Mouse (Mus musculus) 3T3-L1 (cell line): ENCODE data around the gene Timm50.

ENCODE experiments used
- DNase-seq: peaks from one replicate; pipeline ENCODE4 v3.0.0-alpha.2; 2015; ENCODE audit warnings: low read depth, low spot score

Timm50 gene

DNA sequence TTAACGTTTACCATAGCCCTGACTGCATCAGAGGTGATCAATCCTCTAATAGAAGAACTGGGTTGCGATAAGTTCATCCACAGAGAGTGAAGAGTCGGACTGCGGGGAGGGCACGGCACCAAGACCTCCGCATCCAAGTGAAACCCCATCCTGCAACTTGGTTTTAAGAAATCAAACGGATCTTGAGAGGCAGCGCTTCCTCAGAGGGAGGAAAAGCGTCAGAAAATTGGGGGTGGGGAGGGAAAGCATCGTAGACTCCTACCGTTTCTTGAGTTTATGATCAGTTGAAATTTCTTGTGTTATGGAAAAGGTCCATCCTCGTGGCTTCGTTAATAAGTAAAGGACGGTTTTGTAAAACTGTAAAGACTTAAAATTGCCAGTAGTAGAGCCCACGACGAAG, 43.3 kb downstream of the Timm50 start:
- no peak for DNase-seq

DNA sequence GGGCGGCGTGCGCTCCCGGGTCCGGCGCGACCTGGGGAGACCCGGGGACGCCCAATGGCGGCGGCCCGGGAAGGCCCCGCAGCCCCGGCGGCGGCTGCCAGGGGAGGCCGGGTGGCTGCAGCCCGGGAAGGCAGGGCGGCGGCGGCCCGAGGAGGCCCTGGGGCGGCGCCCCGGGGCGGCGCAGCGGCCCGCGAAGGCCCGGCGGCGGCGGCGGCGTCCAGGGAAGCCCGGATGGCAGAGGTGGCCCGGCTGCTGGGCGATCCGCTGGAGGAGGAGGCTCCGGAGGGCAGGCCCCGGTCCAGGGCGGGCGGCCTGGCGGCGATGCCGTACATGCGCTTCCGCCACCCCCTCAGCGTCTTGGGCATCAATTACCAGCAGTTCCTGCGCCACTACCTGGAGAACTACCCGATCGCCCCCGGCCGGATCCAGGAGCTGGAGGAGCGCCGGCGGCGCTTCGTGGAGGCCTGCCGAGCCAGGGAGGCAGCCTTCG, 43.8 kb downstream of the Timm50 start:
- DNase-seq = peak; percentile 9

DNA sequence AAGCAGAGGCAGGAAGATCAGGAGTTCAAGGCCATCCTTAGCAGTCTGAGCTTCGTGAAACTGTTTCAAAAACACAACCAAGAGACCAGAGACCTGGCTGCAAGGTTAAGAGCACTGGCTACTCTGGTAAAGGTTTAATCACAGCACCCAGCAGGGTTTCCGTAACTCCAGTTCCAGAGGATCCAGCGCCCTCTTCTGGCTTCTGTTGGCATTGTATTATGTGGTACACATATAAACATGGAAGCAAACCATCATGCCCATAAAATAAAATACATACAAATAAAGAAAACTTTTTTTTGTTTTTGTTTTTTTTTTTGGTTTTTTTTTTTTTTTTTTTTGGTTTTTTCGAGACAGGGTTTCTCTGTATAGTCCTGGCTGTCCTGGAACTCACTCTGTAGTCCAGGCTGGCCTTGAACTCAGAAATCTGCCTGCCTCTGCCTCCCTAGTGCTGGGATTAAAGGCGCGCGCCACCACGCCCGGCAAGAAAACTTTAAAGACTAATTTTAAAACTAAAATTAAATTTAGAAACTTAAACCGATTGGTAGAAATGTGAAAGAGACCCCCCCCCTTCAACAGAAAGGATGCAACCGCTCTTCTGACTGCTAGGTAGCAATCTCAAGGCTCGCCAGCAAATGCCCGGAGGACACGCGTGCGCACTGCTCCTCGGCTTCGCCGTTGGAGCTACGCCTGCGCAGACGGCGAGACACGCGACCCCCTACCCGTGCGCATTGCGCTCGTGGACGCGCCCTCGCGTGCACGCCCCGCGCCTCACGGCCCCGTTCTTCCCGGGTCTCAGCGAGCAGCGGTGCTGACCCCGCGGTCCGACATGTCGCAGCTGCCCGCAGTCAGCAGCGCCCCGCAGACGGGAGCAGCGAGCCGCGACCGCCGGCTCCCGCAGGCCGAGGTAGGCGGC, 44.5 kb downstream of the Timm50 start, which contains the start of gene Eid2:
TSS of gene Eid2 (plus strand) at position 753 of the 913 bp plus-strand sequence.
- DNase-seq = peak; percentile 56

DNA sequence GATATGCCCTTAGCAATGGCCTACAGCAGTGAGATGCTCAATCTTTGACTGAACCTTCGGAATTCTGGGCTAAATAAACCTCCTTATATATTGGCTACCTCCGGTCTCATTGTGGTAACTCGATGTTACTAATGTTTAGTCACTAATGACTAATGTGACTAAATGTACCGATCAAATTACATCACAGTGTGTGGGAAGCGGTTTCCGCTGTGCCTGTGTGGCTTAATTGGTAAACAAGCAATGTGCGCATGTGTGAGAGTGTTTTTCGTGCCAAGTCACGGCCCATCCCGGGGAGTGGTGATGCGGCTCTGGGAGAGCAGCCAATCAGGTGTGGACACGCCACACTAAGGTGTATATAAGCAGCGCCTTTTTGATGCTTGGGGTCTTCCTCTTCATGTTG, 46.5 kb downstream of the Timm50 start:
- no peak for DNase-seq

DNA sequence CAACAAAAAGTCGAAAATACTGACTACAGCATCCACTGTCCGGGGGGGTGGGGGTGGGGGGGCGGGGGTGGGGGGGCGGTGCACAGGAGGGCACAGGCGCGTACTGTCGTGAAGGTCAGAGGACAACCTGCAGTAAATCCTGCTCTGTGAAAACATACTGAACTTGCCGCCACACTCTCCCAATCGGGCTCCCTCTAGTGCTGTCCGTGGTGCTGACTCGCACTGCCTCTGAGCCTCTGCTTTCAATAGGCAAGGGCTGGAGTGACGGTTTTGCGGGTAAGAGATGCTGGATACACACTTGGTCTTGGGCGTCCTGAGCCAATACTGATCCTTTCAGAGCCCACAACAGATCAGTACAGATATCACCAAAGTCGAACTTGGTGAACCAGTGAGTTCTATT, 48.1 kb downstream of the Timm50 start:
- peak; percentile 74 for DNase-seq

GRCm38 (mm10) chr7:28262861-28263260, 49.0 kb downstream of the Timm50 start:
- DNase-seq = no peak
